Comparison of ENCODE assay signal across 11 mouse cellular contexts in the genomic region with DNA sequence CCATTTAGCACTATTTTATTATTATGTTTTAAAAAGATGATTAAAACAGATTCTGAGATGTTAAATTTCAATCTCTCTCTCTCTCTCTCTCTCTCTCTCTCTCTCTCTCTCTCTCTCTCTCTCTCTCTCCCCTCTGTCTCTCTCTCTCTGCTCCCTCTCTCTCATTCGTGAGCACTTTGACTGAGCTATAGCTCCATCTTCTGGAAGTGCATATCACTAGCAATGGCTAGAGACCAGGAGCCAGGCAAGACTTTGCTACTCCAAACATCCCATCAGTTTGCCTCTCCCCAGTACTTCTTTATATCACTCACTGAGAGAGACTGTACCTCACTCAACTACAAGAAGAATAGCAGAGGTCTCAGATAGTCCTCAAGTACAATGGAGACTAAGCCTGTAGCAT.
DNase-seq lines count a peak whose midpoint lies in the region; ATAC-seq and TF ChIP-seq lines count a peak whose summit lies in the region.
"Had no signal": no experiment of that assay in that cellular context is flagged by ENCODE, and none has a peak within 500 bp of the region (broad histone marks: within the 10 kb centered on the region; RNA-seq: fewer than 3 reads in every experiment).

No protein-coding gene starts in this region.

- no peak for ATAC-seq in intestine, postnatal 0 days
- ATAC-seq in intestine, embryonic 15.5 days = no peak
- no peak for ATAC-seq in midbrain, postnatal 0 days (ENCODE audit: low FRiP score)
- no peak for ATAC-seq in midbrain, embryonic 11.5 days (ENCODE audit: low FRiP score)

- H3K9me3 ChIP-seq in intestine, postnatal 0 days (ENCODE audit: control insufficient read depth) = no peaks in the 10 kb centered on the region
- H3K9me3 ChIP-seq in intestine, embryonic 15.5 days = no peaks in the 10 kb centered on the region
- H3K9me3 ChIP-seq in midbrain, postnatal 0 days (ENCODE audit: low read length) = no peaks in the 10 kb centered on the region
- no peaks in the 10 kb centered on the region for H3K9me3 ChIP-seq in midbrain, embryonic 11.5 days (ENCODE audit: control insufficient read depth, low read length)
- H3K9me3 ChIP-seq: limb, embryonic 15.5 days; neural tube, embryonic 13.5 days had no signal

- no peaks in the 10 kb centered on the region for H3K36me3 ChIP-seq in intestine, postnatal 0 days (ENCODE audit: control insufficient read depth, insufficient read depth)
- H3K36me3 ChIP-seq in intestine, embryonic 15.5 days = no peaks in the 10 kb centered on the region
- H3K36me3 ChIP-seq in midbrain, postnatal 0 days (ENCODE audit: insufficient read depth, low read length) = no peaks in the 10 kb centered on the region
- no peaks in the 10 kb centered on the region for H3K36me3 ChIP-seq in midbrain, embryonic 11.5 days (ENCODE audit: control insufficient read depth, insufficient read depth, low read length)
- H3K36me3 ChIP-seq: limb, embryonic 15.5 days; neural tube, embryonic 13.5 days had no signal

- TF ChIP-seq POLR2A in lung, adult 2 months (IDR thresholded peaks at IDR 0.05; ENCODE audit: borderline replicate concordance, extremely low read depth, low read depth, low read length) = no peak

- WGBS in intestine, postnatal 0 days = 0% methylated on average over 1 of the region's 1 CpGs
- 0% methylated on average over 1 of the region's 1 CpGs for WGBS in intestine, embryonic 15.5 days
- 5% methylated on average over 1 of the region's 1 CpGs for WGBS in midbrain, postnatal 0 days
- WGBS in midbrain, embryonic 11.5 days = 0% methylated on average over 1 of the region's 1 CpGs
- 4% methylated on average over 1 of the region's 1 CpGs for WGBS in lung, adult 2 months

- no peak overlapping the region for H3K4me2 ChIP-seq in intestine, postnatal 0 days (replicated peaks; ENCODE audit: low read depth)
- H3K4me2 ChIP-seq in intestine, embryonic 15.5 days (replicated peaks) = no peak overlapping the region
- H3K4me2 ChIP-seq in midbrain, postnatal 0 days (ENCODE audit: low read depth, low read length, poor library complexity, severe bottlenecking) = no peak overlapping the region
- no peak overlapping the region for H3K4me2 ChIP-seq in midbrain, embryonic 11.5 days
- H3K4me2 ChIP-seq: limb, embryonic 15.5 days; neural tube, embryonic 13.5 days had no signal

- peak; percentile 60 for TF ChIP-seq CTCF in intestine, postnatal 0 days (IDR thresholded peaks at IDR 0.05; ENCODE audit: low read depth)
- peak; percentile 47 for TF ChIP-seq CTCF in midbrain, postnatal 0 days (IDR thresholded peaks at IDR 0.05)
- TF ChIP-seq CTCF in lung, adult 2 months (IDR thresholded peaks at IDR 0.05; ENCODE audit: insufficient read depth, low read length) = no peak

- no peaks in the 10 kb centered on the region for H3K4me1 ChIP-seq in intestine, postnatal 0 days (replicated peaks; ENCODE audit: control insufficient read depth, insufficient read depth, low read length)
- H3K4me1 ChIP-seq in intestine, embryonic 15.5 days (replicated peaks) = no peaks in the 10 kb centered on the region
- no peaks in the 10 kb centered on the region for H3K4me1 ChIP-seq in midbrain, postnatal 0 days (ENCODE audit: insufficient read depth, low read length)
- H3K4me1 ChIP-seq in midbrain, embryonic 11.5 days (ENCODE audit: control insufficient read depth, insufficient read depth, low read length) = no peaks in the 10 kb centered on the region
- H3K4me1 ChIP-seq in lung, adult 2 months (ENCODE audit: control insufficient read depth, insufficient read depth, low read length) = no peaks in the 10 kb centered on the region
- H3K4me1 ChIP-seq: limb, embryonic 15.5 days; neural tube, embryonic 13.5 days had no signal

- no peak overlapping the region for H3K9ac ChIP-seq in intestine, postnatal 0 days (ENCODE audit: low read depth, low read length)
- no peak overlapping the region for H3K9ac ChIP-seq in intestine, embryonic 15.5 days
- H3K9ac ChIP-seq in midbrain, postnatal 0 days (replicated peaks; ENCODE audit: low read length, poor library complexity, severe bottlenecking) = no peak overlapping the region
- H3K9ac ChIP-seq in midbrain, embryonic 11.5 days (ENCODE audit: low read length) = no peak overlapping the region
- H3K9ac ChIP-seq: limb, embryonic 15.5 days; neural tube, embryonic 13.5 days had no signal

- no peak overlapping the region for H3K4me3 ChIP-seq in intestine, postnatal 0 days (ENCODE audit: low read depth, low read length)
- no peak overlapping the region for H3K4me3 ChIP-seq in intestine, embryonic 15.5 days (replicated peaks)
- no peak overlapping the region for H3K4me3 ChIP-seq in midbrain, postnatal 0 days (ENCODE audit: low read depth, low read length)
- H3K4me3 ChIP-seq in midbrain, embryonic 11.5 days (ENCODE audit: low read depth, low read length) = no peak overlapping the region
- no peak overlapping the region for H3K4me3 ChIP-seq in lung, adult 2 months (replicated peaks; ENCODE audit: extremely low read depth, low read depth, low read length)
- H3K4me3 ChIP-seq: limb, embryonic 15.5 days; neural tube, embryonic 13.5 days had no signal

- H3K27ac ChIP-seq in intestine, postnatal 0 days (ENCODE audit: low read depth, low read length) = no peak overlapping the region
- no peak overlapping the region for H3K27ac ChIP-seq in intestine, embryonic 15.5 days
- no peak overlapping the region for H3K27ac ChIP-seq in midbrain, postnatal 0 days (ENCODE audit: low read depth, low read length)
- no peak overlapping the region for H3K27ac ChIP-seq in midbrain, embryonic 11.5 days (ENCODE audit: low read depth, low read length)
- H3K27ac ChIP-seq: limb, embryonic 15.5 days; neural tube, embryonic 13.5 days had no signal

- DNase-seq in adrenal gland, postnatal 14 days = peak; percentile 6
- no peak for DNase-seq in adrenal gland, adult 8-10 months
- peak; percentile 28 for DNase-seq in midbrain, postnatal 0 days (ENCODE audit: low spot score)
- DNase-seq in midbrain, embryonic 11.5 days (ENCODE audit: low spot score, missing footprints) = no peak
- DNase-seq in retina, postnatal 1 day = peak; percentile 69
- no peak for DNase-seq in lung, adult 2 months
- DNase-seq: gastrocnemius, postnatal 10 days had no signal

- H3K27me3 ChIP-seq in intestine, postnatal 0 days (replicated peaks; ENCODE audit: control insufficient read depth, insufficient read depth, low read length) = no peaks in the 10 kb centered on the region
- no peaks in the 10 kb centered on the region for H3K27me3 ChIP-seq in intestine, embryonic 15.5 days (replicated peaks)
- H3K27me3 ChIP-seq in midbrain, postnatal 0 days (ENCODE audit: insufficient read depth, low read length) = no peaks in the 10 kb centered on the region
- H3K27me3 ChIP-seq in midbrain, embryonic 11.5 days (ENCODE audit: control insufficient read depth, insufficient read depth, low read length) = no peaks in the 10 kb centered on the region
- H3K27me3 ChIP-seq: limb, embryonic 15.5 days; neural tube, embryonic 13.5 days had no signal

Comparison
In these comparisons a context has a peak if more than half of its experiments do, and no peak if none do; other contexts are left out.
1. DNase-seq: peak in adrenal gland, postnatal 14 days (single experiment), midbrain, postnatal 0 days (single experiment) and retina, postnatal 1 day (single experiment); none in adrenal gland, adult 8-10 months (single experiment), midbrain, embryonic 11.5 days (single experiment) and lung, adult 2 months (single experiment).